Mouse (Mus musculus) sigmoid colon, adult 10 weeks (tissue): ENCODE measurements around the gene Gnas. TPM values are rescaled to one million over a fixed set of nuclear protein-coding genes. Genes with fewer than 3 reads are reported as not detected.

Experiments used
- polyA plus RNA-seq: library from polyadenylated mRNA; stranded (reverse); fragments of 350-450 nt; fragmentation: Illumina TruSeq; extraction: RNeasy Lipid Tissue Mini Kit (QIAGEN cat#74804); gene quantifications from one replicate; pipeline ENCODE4 v1.2.3, GENCODE M21; 2014; ENCODE audit warnings: low read depth, low replicate concordance

Gene Gnas
- polyA plus RNA-seq, result 529 TPM

DNA sequence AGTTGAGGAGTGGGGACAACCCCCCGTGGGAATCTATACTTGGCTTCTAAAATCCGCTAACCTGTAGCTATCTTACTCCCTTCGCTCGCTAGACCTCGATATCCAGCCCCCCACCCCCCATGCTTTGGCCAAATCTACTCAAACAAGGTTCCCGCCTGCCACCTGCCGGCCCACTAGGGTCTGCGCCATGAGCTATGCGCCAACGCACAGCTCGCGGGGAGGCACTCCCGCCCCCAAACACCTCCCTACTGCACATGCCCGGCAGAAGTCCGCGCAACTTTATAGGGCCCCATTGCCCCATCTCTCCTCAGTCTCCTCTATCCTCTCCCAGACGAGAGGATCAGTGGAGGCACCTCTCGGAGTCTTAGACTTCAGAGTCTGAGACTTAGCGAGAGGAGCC lies at the start of gene Gnas:
Gene Gnas, plus strand, starts transcription at position 310 of the 400 bp plus-strand sequence.

DNA sequence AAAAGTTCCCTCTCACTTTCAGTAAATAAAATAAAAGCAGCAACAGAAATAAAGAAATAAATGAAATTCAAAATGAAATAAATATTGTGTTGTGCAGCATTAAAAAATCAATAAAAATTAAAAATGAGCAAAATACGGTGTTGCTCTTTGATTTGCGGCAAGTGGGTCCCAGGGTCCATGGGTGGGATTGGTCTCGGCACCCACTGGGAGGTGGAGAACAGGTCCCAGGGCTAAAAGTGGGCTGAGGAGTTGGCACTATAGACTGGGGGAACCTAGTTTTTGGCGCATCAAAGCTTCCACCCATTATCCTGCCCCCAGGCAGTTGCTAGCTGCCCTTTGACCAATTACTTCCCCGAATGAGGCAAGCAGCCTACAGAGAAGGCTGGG lies 62.5 kb downstream of the Gnas start, which contains the start of gene Gm20721:
Gene Gm20721, minus strand, starts transcription at position 101 of the 387 bp plus-strand sequence.

Other genes with a start within 250 kb of the Gnas start
- 77.2 TPM for gene Stx16, start 208.0 kb upstream of the Gnas start, polyA plus RNA-seq
- 6.4 TPM for gene Npepl1, start 174.0 kb upstream of the Gnas start, polyA plus RNA-seq
- gene Gm20721, start 62.4 kb downstream of the Gnas start, polyA plus RNA-seq, result not detected
- gene Nelfcd, start 131.5 kb downstream of the Gnas start, polyA plus RNA-seq, result 4.7 TPM
- gene Ctsz, start 154.7 kb downstream of the Gnas start, polyA plus RNA-seq, result 10.2 TPM
- gene Tubb1, start 166.4 kb downstream of the Gnas start, polyA plus RNA-seq, result not detected
- 51.0 TPM for gene Atp5e, start 179.8 kb downstream of the Gnas start, polyA plus RNA-seq
- gene Prelid3b, start 188.8 kb downstream of the Gnas start, polyA plus RNA-seq, result 181 TPM